Mouse (Mus musculus) brown adipose tissue, adult 24 weeks (tissue): ENCODE measurements at regions not wholly inside any gene's neighbourhood (a gene's known extent, or its start where the extent isn't known, plus 50 kb on each side); places are given as distances from the start of the nearest gene placed in this dataset.
A peak's percentile ranks its signal among the peaks of the same experiment; 100 is the strongest.

Experiments
- H3K27ac ChIP-seq: fragments of 200-500 bp; replicated peaks from 2 replicates; pipeline ENCODE4 v1.5.1; 2012; ENCODE audit warnings: low read depth, mild to moderate bottlenecking, low read length
- H3K4me1 ChIP-seq: fragments of 200-500 bp; 2 replicates; pipeline ENCODE4 v1.6.1; 2012; ENCODE audit warnings: low read length, mixed read lengths; ENCODE audit not compliant: control insufficient read depth, insufficient read depth, insufficient read length
- H3K4me3 ChIP-seq: fragments of 200-500 bp; 2 replicates; pipeline ENCODE4 v1.5.1; 2012; ENCODE audit warnings: low read depth, mild to moderate bottlenecking, low read length, moderate library complexity; ENCODE audit not compliant: insufficient read depth

GRCm38 (mm10) chr5:118381294-118381675 is 136.3 kb downstream of the 2410131K14Rik start:
- Histone ChIP-seq H3K4me3 (peak overlapping the region; percentile 61), H3K4me1 (0 out of 2 replicates have a peak, but pooled peaks cover 7% of the 10 kb centered on the region), H3K27ac (no peak overlapping the region)

DNA sequence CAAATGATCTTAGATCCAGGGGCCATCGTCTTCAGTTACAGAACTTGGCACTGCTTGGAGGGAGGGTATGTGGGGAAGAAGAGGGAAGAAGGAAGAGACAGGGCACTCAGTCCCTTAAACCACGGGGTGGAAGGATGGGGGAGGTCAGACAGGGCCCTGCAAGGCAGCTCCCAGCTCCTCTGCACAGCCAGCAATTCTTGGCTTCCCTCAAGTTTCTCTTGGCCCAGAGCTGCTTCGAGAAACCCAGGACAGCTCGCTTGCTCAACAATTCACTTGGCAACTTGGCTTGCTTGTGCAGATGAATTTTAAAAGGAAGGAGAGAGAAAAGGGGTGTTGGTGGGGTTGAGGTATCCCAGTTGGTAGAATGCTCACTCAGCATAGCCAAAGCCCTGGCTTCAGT is 141.1 kb downstream of the 2410131K14Rik start:
- H3K4me3 ChIP-seq = no peak overlapping the region
- no peak overlapping the region for H3K27ac ChIP-seq
- H3K4me1 ChIP-seq = 0 out of 2 replicates have a peak, but pooled peaks cover 3% of the 10 kb centered on the region

DNA sequence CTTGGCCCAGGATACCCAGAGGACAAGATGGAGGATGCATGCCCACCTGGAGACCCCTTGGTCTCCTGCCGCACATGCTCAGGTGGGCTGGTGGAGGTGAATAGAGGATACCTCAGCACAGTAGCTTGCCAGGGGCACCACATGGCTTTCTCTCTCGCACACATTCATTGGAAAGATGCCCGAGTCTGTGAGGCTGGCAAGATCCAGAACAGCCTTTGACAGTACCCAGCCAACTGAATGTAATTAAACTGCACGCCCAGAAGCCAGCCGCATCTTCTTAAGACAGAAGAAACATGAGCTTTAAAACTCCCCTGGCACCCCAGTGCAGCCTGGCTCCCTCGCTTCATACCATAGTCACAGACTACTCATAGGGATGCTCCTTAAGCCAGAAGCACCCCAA is 143.4 kb downstream of the 2410131K14Rik start:
- Histone ChIP-seq H3K4me1 (no peaks in the 10 kb centered on the region), H3K4me3 (no peak overlapping the region)

DNA sequence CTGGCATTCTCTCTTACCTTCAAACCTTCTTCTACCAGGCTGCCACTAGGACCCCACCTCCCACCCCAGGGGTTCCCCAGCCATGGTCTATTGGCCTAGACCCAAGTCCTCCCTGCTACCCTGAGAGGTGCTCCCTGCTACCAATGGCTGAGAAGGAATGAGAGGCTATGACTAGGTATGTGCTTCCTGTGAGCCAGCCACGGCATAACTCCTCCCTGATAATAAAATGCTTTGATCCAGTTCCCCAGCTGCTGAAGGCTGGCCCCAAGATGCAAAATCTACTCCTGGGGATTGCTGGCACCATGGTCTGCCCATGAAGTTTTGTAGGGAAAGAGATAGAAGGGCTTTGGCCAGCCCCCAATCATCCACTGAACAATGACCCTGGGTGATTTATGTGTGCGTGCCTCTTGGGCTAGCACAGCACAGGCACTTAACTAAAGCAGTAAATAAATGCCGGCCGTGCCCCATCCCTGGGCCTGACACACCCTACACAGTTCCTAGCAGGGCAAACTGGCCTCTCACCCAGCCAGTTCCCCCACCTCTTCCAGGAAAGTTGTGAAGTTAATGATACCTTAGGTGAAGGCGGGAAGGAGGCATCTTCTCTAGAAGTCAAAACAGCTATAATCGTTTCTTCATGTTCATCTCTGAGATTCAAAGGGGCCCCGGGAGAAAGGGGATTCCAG is 145.8 kb downstream of the 2410131K14Rik start:
- Histone ChIP-seq H3K27ac (no peak overlapping the region), H3K4me1 (no peaks in the 10 kb centered on the region), H3K4me3 (no peak overlapping the region)

More for the DNA sequence above, 143.4 kb downstream of the 2410131K14Rik start:
- no peak overlapping the region for H3K27ac ChIP-seq

- Histone ChIP-seq H3K4me3 (no peak overlapping the region), H3K4me1 (no peaks in the 10 kb centered on the region), H3K27ac (no peak overlapping the region)
Measured at GRCm38 (mm10) chr5:118392932-118393487, 148.0 kb downstream of the 2410131K14Rik start.

GRCm38 (mm10) chr5:118394051-118394450 is 149.0 kb downstream of the 2410131K14Rik start:
- no peaks in the 10 kb centered on the region for H3K4me1 ChIP-seq
- H3K27ac ChIP-seq = no peak overlapping the region
- H3K4me3 ChIP-seq = no peak overlapping the region

DNA sequence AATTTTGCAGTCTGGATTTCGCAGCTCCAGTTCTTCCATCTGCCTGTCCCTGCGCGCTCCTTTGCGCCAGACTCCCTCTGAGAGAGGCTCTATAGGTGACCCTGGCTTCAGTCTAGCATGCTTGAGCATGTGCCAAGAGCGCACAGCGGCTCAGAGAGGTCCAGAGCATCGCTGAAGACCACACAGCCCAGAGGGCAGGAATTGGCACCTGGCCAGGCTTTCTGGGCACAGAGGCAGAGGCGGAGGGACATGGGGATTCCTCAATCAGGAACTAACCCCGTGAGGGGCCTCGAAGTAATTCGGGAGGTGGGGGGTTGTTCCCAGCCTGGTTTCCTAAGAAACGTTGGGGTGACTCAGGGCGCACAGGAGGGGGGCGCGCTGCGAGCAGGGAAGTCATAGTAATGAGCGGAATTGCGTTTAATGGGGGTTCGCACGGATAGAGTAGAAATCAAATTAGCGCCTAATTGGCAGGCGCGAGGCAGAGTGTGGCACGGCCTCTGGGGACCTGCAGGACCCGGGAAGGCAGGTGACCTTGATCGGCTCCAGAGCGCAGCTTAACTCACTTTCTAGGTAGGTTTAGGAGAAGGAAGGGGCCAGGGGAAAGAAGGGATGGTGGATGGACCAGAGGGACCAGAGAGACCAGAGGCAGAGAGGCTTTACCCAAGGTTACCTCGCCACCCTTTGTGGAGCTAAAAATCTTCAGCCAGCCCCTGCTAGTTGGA is 151.1 kb downstream of the 2410131K14Rik start:
- no peak overlapping the region for H3K4me3 ChIP-seq
- H3K27ac ChIP-seq = no peak overlapping the region

GRCm38 (mm10) chr5:118400926-118401325 is 155.9 kb downstream of the 2410131K14Rik start:
- Histone ChIP-seq H3K4me3 (no peak overlapping the region), H3K4me1 (peaks cover 2% of the 10 kb centered on the region; the same call in 1 of the 2 replicates), H3K27ac (no peak overlapping the region)

More for the DNA sequence above, 151.1 kb downstream of the 2410131K14Rik start:
- H3K4me1 ChIP-seq = no peaks in the 10 kb centered on the region

- peaks cover 2% of the 10 kb centered on the region; the same call in 1 of the 2 replicates for H3K4me1 ChIP-seq
Measured at GRCm38 (mm10) chr5:118404398-118404797, 156.1 kb upstream of the Med13l start.

DNA sequence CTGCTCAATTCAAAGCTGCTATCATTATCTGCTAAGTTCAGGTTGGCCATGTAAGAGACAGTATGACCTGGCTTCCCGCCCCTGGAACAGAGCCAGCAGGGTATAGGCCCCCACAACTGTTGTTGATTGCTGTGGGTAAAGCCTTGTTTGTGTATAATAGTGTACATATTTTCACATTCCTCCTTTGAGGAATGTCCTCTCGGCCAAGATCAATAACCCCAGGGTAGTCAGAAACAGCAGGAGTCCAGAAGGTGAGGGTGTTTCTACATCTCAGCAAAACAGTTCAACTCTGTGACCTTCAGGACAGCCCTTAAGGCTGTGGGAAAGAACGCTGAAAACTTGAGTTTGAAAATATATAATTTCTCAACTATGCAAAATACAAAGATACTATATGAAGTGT is 155.1 kb upstream of the Med13l start:
- Histone ChIP-seq H3K4me3 (no peak overlapping the region), H3K27ac (no peak overlapping the region), H3K4me1 (peaks cover 2% of the 10 kb centered on the region; the same call in 1 of the 2 replicates)

More at GRCm38 (mm10) chr5:118404398-118404797, 156.1 kb upstream of the Med13l start:
- no peak overlapping the region for H3K27ac ChIP-seq
- no peak overlapping the region for H3K4me3 ChIP-seq

DNA sequence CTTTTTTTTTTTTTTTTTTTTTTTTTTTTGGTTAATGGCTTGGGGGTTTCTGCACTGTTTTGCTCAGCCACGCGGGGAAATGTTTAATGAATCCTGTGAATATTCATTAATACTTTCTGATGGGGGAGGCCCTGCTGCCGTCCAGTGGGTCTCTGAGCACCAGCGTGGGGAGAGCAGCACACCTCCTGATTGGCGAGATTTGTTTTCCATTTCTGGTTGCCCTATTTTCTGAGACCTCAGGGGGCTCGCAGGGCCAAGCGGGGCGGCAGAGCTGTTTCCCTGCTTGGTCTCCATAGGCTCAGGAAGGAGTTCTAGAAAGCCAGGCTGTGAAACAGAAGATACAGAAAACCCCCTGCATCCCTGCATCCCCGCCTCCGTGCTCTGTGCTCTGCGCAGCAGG is 153.0 kb upstream of the Med13l start:
- H3K4me1 ChIP-seq = peaks cover 2% of the 10 kb centered on the region; the same call in 1 of the 2 replicates
- H3K27ac ChIP-seq = no peak overlapping the region
- no peak overlapping the region for H3K4me3 ChIP-seq

GRCm38 (mm10) chr5:118407973-118408372 is 152.5 kb upstream of the Med13l start:
- peaks cover 2% of the 10 kb centered on the region; the same call in 1 of the 2 replicates for H3K4me1 ChIP-seq
- no peak overlapping the region for H3K4me3 ChIP-seq
- no peak overlapping the region for H3K27ac ChIP-seq

DNA sequence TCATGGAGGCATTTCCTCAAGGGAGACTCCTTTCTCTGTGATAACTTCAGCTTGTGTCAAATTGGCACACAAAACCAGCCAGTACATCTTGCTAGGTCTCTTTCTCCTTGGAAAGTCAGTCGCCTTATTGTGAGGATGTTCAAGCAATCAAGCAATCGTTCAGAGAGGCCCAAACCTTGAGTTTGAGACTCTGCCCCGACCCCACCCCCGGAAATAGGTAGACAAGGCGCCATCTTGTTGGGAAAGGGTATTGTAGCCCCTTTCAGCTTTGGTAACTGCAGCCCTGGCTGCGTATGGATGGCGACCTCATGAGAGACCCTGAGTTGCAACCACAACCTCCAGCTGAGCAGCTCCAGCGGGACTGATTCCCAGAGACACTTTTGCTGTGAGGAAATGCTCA is 151.7 kb upstream of the Med13l start:
- H3K4me3 ChIP-seq = no peak overlapping the region

GRCm38 (mm10) chr5:118413428-118414282 is 146.8 kb upstream of the Med13l start:
- no peak overlapping the region for H3K4me3 ChIP-seq
- H3K4me1 ChIP-seq = no peaks in the 10 kb centered on the region
- no peak overlapping the region for H3K27ac ChIP-seq

More for the DNA sequence above, 151.7 kb upstream of the Med13l start:
- Histone ChIP-seq H3K4me1 (peaks cover 2% of the 10 kb centered on the region; the same call in 1 of the 2 replicates), H3K27ac (no peak overlapping the region)
